Mouse (Mus musculus) kidney, postnatal 0 days (tissue): ENCODE data around the gene Erc2. TPM values are rescaled to one million over a fixed set of nuclear protein-coding genes. Genes with fewer than 3 reads are reported as not detected.

ENCODE experiments used
- ATAC-seq: fragments of 200-750 bp; cut with Nextera tagmentation; replicated peaks from 2 replicates; pipeline ENCODE4 v1.8.0; 2017; ENCODE audit warnings: low read depth, moderate number of reproducible peaks, moderate TSS enrichment, moderate library complexity; ENCODE audit not compliant: low FRiP score
- DNase-seq: peaks from one replicate; pipeline ENCODE4 v3.0.0-alpha.2; 2016; ENCODE audit warnings: low spot score
- H3K27ac ChIP-seq: fragments of 300-500 bp; sonication (generic); 2 replicates; pipeline ENCODE4 v1.5.1; 2014; ENCODE audit warnings: mild to moderate bottlenecking
- H3K27me3 ChIP-seq: fragments of 300-500 bp; sonication (generic); 2 replicates; pipeline ENCODE4 v1.6.1; 2014; ENCODE audit warnings: low read length, mixed read lengths; ENCODE audit not compliant: insufficient read depth
- H3K36me3 ChIP-seq: fragments of 300-500 bp; sonication (generic); 2 replicates; pipeline ENCODE4 v1.6.1; 2014; ENCODE audit warnings: low read length, mixed read lengths; ENCODE audit not compliant: insufficient read depth
- H3K4me1 ChIP-seq: fragments of 300-500 bp; sonication (generic); replicated peaks from 2 replicates; pipeline ENCODE4 v1.6.1; 2014; ENCODE audit warnings: antibody characterized with exemption, low read length, mixed read lengths; ENCODE audit not compliant: insufficient read depth
- H3K4me2 ChIP-seq: fragments of 300-500 bp; sonication (generic); 2 replicates; pipeline ENCODE4 v1.6.1; 2014; ENCODE audit warnings: mild to moderate bottlenecking, low read length, moderate library complexity, mixed read lengths
- H3K4me3 ChIP-seq: fragments of 300-500 bp; sonication (generic); replicated peaks from 2 replicates; pipeline ENCODE4 v1.5.1; 2014; ENCODE audit warnings: low read depth, low read length
- H3K9ac ChIP-seq: fragments of 300-500 bp; sonication (generic); 2 replicates; pipeline ENCODE4 v1.6.1; 2014; ENCODE audit warnings: low read depth, low read length
- H3K9me3 ChIP-seq: fragments of 300-500 bp; sonication (generic); replicated peaks from 2 replicates; pipeline ENCODE4 v1.6.1; 2016; ENCODE audit warnings: low read length, inconsistent platforms, mixed read lengths
- CTCF ChIP-seq: IDR thresholded peaks from 2 replicates; pipeline ENCODE4 v1.5.1; 2016; ENCODE audit warnings: antibody characterized with exemption, low read depth, mild to moderate bottlenecking, moderate library complexity
- WGBS: fragments of 180-500 bp; shearing (Covaris S2); extraction: QIAGEN DNeasy Blood & Tissue Kit; methylation state at CpG from one replicate; pipeline ENCODE4 v1.1.7; 2014; 5-methylcytosine and 5-hydroxymethylcytosine counted together
- polyA plus RNA-seq: library from polyadenylated mRNA; unstranded; fragments of >200 nt; fragmentation: Nextera tagmentation; extraction: Ambion mirVana; gene quantifications from 2 replicates; pipeline ENCODE4 v1.2.1, GENCODE M21; 2015

Gene Erc2
- polyA plus RNA-seq, 1 experiment from 2014 or later: 6.8 TPM

- TF ChIP-seq CTCF: no peak
- no peak overlapping the region for H3K4me3 ChIP-seq
- H3K4me2 ChIP-seq: no peak overlapping the region
- no peaks in the 10 kb centered on the region for H3K36me3 ChIP-seq
- ATAC-seq (no peak), DNase-seq (no peak)
- H3K27me3 ChIP-seq: no peaks in the 10 kb centered on the region
- no peak overlapping the region for H3K27ac ChIP-seq
- WGBS: 89% methylated on average over 6 of the region's 6 CpGs
- H3K4me1 ChIP-seq: peaks cover 6% of the 10 kb centered on the region; the same call in 1 of the 2 replicates
- no peak overlapping the region for H3K9ac ChIP-seq
- no peaks in the 10 kb centered on the region for H3K9me3 ChIP-seq
These were observed 816.9 kb downstream of the Erc2 start for GRCm38 (mm10) chr14:28439171-28439570.

- Histone ChIP-seq H3K4me2 (no peak overlapping the region), H3K9me3 (no peaks in the 10 kb centered on the region), H3K4me1 (peaks cover 6% of the 10 kb centered on the region; the same call in 1 of the 2 replicates), H3K9ac (no peak overlapping the region), H3K4me3 (no peak overlapping the region), H3K36me3 (no peaks in the 10 kb centered on the region), H3K27ac (no peak overlapping the region), H3K27me3 (no peaks in the 10 kb centered on the region)
- WGBS: 20% methylated on average over 14 of the region's 14 CpGs
- TF ChIP-seq CTCF: no peak
- ATAC-seq (no peak), DNase-seq (peak; percentile 74)
These were observed 819.2 kb downstream of the Erc2 start for GRCm38 (mm10) chr14:28441240-28441967.

GRCm38 (mm10) chr14:28443254-28443944 is 821.2 kb downstream of the Erc2 start:
- no peak overlapping the region for H3K27ac ChIP-seq
- no peak overlapping the region for H3K9ac ChIP-seq
- peaks cover 6% of the 10 kb centered on the region; the same call in 1 of the 2 replicates for H3K4me1 ChIP-seq
- no peak overlapping the region for H3K4me3 ChIP-seq
- H3K9me3 ChIP-seq: no peaks in the 10 kb centered on the region
- no peaks in the 10 kb centered on the region for H3K36me3 ChIP-seq
- H3K27me3 ChIP-seq: no peaks in the 10 kb centered on the region
- 78% methylated on average over 7 of the region's 7 CpGs for WGBS
- DNase-seq: no peak
- ATAC-seq: no peak
- no peak for TF ChIP-seq CTCF
- H3K4me2 ChIP-seq: no peak overlapping the region

- WGBS: 44% methylated on average over 6 of the region's 6 CpGs
- Histone ChIP-seq H3K36me3 (no peaks in the 10 kb centered on the region), H3K9me3 (no peaks in the 10 kb centered on the region), H3K4me3 (no peak overlapping the region), H3K9ac (no peak overlapping the region), H3K4me2 (no peak overlapping the region), H3K27ac (0 out of 2 replicates have a peak overlapping the region, but pooled peaks have one; percentile 34), H3K27me3 (no peaks in the 10 kb centered on the region), H3K4me1 (peaks cover 8% of the 10 kb centered on the region; the same call in 1 of the 2 replicates)
- TF ChIP-seq CTCF: no peak
- ATAC-seq (no peak), DNase-seq (peak; percentile 58)
These were observed 823.5 kb downstream of the Erc2 start for GRCm38 (mm10) chr14:28445737-28446136.

GRCm38 (mm10) chr14:28451771-28452170 is 829.5 kb downstream of the Erc2 start:
- Histone ChIP-seq H3K4me1 (0 out of 2 replicates have a peak, but pooled peaks cover 8% of the 10 kb centered on the region), H3K9ac (no peak overlapping the region), H3K9me3 (no peaks in the 10 kb centered on the region), H3K4me3 (no peak overlapping the region), H3K36me3 (no peaks in the 10 kb centered on the region), H3K27me3 (no peaks in the 10 kb centered on the region), H3K4me2 (no peak overlapping the region), H3K27ac (0 out of 2 replicates have a peak overlapping the region, but pooled peaks have one; percentile 1)
- ATAC-seq (no peak), DNase-seq (no peak)
- 35% methylated on average over 9 of the region's 9 CpGs for WGBS
- TF ChIP-seq CTCF: no peak

- no peak for DNase-seq
These were observed 834.3 kb downstream of the Erc2 start for GRCm38 (mm10) chr14:28456372-28457076.

More at GRCm38 (mm10) chr14:28456372-28457076, 834.3 kb downstream of the Erc2 start:
- Histone ChIP-seq H3K4me3 (no peak overlapping the region), H3K9me3 (no peaks in the 10 kb centered on the region), H3K4me1 (no peaks in the 10 kb centered on the region), H3K36me3 (no peaks in the 10 kb centered on the region), H3K27me3 (no peaks in the 10 kb centered on the region), H3K27ac (no peak overlapping the region), H3K9ac (no peak overlapping the region), H3K4me2 (no peak overlapping the region)
- TF ChIP-seq CTCF: no peak
- 63% methylated on average over 7 of the region's 7 CpGs for WGBS
- no peak for ATAC-seq
